Mouse (Mus musculus) thymus, postnatal 0 days (tissue): ENCODE measurements around the gene Calcr. TPM values are rescaled to one million over a fixed set of nuclear protein-coding genes. Genes with fewer than 3 reads are reported as not detected.
"Not testable (repeated sequence)": the region's sequence is repeated elsewhere in the genome, so short reads cannot be mapped to it uniquely, and the experiment has no call there.

Experiments
- DNase-seq: peaks from one replicate; pipeline ENCODE4 v3.0.0-alpha.2; 2015; ENCODE audit warnings: low spot score
- microRNA counts: library from miRNA; unstranded; fragments of <30 nt; microRNA quantifications from one replicate; lab custom pipeline; 2015
- microRNA-seq: library from miRNA; unstranded; fragments of <30 nt; microRNA quantifications from one replicate; pipeline ENCODE4, GENCODE M21; 2016; ENCODE audit warnings: borderline number of aligned reads
- polyA plus RNA-seq: library from polyadenylated mRNA; unstranded; fragments of >200 nt; fragmentation: Nextera tagmentation; extraction: Ambion mirVana; gene quantifications from 2 replicates; pipeline ENCODE4 v1.2.1, GENCODE M21; 2015

Calcr gene
- 0.17 and 0.18 TPM in 2 replicates for polyA plus RNA-seq

- no peak for DNase-seq
These were observed at the start of gene Calcr for GRCm38 (mm10) chr6:3764230-3764764. Gene Calcr, minus strand, starts transcription at chr6:3764714.

- DNase-seq: no peak
These were observed 3.0 kb upstream of the Calcr start for GRCm38 (mm10) chr6:3767485-3767884.

- no peak for DNase-seq
These were observed 1.1 kb downstream of the Calcr start for GRCm38 (mm10) chr6:3763171-3763967.

- DNase-seq: no peak
These were observed 12.9 kb downstream of the Calcr start for GRCm38 (mm10) chr6:3751576-3751975.

- no peak for DNase-seq
These were observed 14.9 kb downstream of the Calcr start for GRCm38 (mm10) chr6:3749624-3750023.

- DNase-seq: no peak
These were observed 19.0 kb downstream of the Calcr start for GRCm38 (mm10) chr6:3745546-3745945.

GRCm38 (mm10) chr6:3741996-3742713 is 22.4 kb downstream of the Calcr start:
- DNase-seq: no peak

- DNase-seq: no peak
These were observed 23.2 kb downstream of the Calcr start for GRCm38 (mm10) chr6:3741296-3741695.

GRCm38 (mm10) chr6:3730246-3730867 is 34.2 kb downstream of the Calcr start:
- no peak for DNase-seq

GRCm38 (mm10) chr6:3688087-3688642 is 76.3 kb downstream of the Calcr start:
- DNase-seq: no peak

GRCm38 (mm10) chr6:3678286-3678685 is 86.2 kb downstream of the Calcr start:
- not testable (repeated sequence) for DNase-seq

- no peak for DNase-seq
These were observed 86.7 kb downstream of the Calcr start for GRCm38 (mm10) chr6:3677806-3678205.

GRCm38 (mm10) chr6:3671941-3672340 is 92.6 kb downstream of the Calcr start:
- DNase-seq: not testable (repeated sequence)

GRCm38 (mm10) chr6:3664147-3664716 is 100.3 kb downstream of the Calcr start:
- no peak for DNase-seq

GRCm38 (mm10) chr6:3658405-3658804 is 106.1 kb downstream of the Calcr start:
- DNase-seq: no peak

MicroRNAs encoded within 50 kb of the gene (microRNA counts, 519-probe panel; counts per million panel counts)
- microRNA mmu-miR-489 (lab: Ali Mortazavi, UCI) (473 counts per million, percentile 71 among the panel's probes with 10 or more counts), microRNA mmu-miR-653 (lab: Ali Mortazavi, UCI) (473 counts per million, percentile 71 among the panel's probes with 10 or more counts)

Small RNAs within 50 kb of the gene (microRNA-seq; reads per million reads assigned to microRNA genes)
- gene Mir489: not detected
- gene Mir653: 1.2 reads per million

Other genes with a start within 250 kb of the Calcr start
- 1.2 and 1.8 TPM in 2 replicates for gene Tfpi2, start 224.2 kb upstream of the Calcr start, polyA plus RNA-seq
- gene Gngt1, start 229.1 kb upstream of the Calcr start, polyA plus RNA-seq: not detected in 2 replicates
- 26.3 and 29.1 TPM in 2 replicates for gene Gng11, start 239.2 kb upstream of the Calcr start, polyA plus RNA-seq